Mouse (Mus musculus): ENCODE results near the gene Golgb1.
"Not testable (repeated sequence)": the region's sequence is repeated elsewhere in the genome, so short reads cannot be mapped to it uniquely, and the experiment has no call there.

The Golgb1 gene

DNA sequence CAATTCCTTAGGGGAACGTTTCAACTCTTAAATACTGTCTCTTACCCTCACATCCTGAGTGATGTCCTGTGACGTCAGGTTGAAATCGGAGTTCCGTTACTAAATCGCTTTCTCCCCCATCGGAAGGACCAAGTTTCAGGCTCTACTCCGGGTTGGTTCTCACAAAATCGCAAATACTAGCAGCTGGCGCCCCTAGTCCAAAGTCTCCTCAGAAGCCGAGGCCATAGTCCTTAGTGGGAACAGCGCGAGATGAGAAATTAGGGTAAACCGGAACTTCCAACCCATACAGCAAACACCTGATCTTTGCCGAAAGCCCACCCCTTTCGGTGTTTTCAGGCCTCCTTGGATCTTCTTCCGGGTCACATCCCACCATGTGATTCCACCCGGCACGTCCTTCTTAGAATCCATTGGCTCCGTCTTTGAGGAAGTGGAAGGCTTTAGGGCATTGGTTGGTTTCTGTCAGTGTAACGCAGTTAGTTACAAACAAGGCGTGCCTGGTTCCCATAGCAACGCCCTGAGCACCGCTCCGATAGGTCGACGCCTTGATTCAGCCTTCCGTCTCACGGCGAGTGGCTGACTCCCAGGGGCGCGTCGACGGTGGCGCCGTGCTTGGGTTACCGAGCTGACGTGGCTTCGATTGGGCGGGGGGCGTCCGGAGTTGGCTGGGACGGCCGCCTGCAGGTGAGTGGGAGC, at the start of gene Golgb1, which contains the start of gene Eaf2:
Golgb1 (plus strand) TSS at position 558 of the 693 bp plus-strand sequence.
Eaf2 (minus strand) TSS at position 421 of the 693 bp plus-strand sequence.
- peak; percentile 99 for DNase-seq (ENCODE audit: low read depth, low spot score)

DNA sequence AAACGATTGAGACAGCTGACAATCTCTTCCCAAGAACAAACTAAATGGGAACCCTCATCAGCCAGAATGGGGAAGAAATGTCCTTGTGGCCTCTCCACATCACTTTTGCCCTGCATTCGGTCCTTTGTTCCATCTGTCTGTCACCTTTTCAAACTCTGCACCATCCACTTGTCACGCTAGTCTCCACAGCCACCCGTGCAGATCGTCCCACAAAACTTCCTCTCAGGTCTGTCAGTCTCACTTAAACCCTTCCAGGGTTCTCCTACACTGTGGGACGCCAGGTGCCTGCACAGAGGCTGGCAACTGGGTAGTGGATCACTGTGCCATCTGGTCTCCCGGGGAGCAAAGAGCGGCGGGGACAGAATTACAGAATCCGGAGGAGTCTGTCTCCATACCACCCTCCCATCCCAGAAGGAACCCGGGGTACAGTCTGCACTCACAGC, 47.3 kb upstream of the Golgb1 start:
- no peak for DNase-seq (ENCODE audit: low read depth, low spot score)

GRCm38 (mm10) chr16:36828054-36828786, 46.7 kb upstream of the Golgb1 start, which contains the start of gene Iqcb1:
TSS of gene Iqcb1 (plus strand) at chr16:36828385.
- DNase-seq (ENCODE audit: low read depth, low spot score), result peak; percentile 92

DNA sequence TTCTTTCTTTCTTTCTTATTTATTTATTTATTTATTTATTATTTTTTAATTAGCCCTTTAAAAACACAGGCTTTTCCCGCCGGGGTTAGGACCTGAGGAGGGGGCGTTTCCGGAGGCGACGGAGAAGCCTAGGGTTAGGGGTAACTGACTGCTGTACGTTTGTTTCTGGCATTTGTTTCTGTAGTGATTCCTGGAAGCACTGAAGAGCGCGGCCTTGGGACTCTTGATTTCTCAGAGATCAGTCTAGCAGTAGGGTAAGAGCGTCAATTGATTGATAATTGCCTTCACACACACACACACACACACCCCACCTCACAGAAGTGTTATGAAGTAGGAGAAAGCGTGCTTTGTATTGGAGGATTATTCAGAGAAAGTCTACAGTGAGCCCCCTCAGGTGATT, 46.1 kb upstream of the Golgb1 start:
- no peak for DNase-seq (ENCODE audit: low read depth, low spot score)

- DNase-seq (ENCODE audit: low read depth, low spot score), result not testable (repeated sequence)
Observed at GRCm38 (mm10) chr16:36846894-36847293, 28.0 kb upstream of the Golgb1 start.

DNA sequence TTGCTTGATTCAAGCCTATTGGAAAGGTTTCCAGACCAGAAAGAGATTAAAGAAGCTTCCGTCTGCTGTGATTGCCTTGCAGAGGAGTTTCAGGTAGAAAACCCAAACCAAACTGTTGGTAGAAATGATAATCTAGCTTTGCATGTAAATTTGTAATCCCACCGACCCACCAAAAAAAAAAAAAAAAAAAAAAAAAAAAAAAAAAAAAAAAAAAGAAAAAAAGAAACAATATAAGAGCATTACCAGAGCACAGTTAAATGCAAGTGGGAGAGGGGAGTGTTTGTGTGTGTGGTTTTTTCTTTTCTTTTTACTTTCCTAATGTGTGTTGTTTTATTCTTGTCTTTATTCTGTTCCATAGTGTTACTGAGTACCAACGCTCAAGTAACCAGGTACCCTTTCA, 23.7 kb upstream of the Golgb1 start:
- no peak for DNase-seq (ENCODE audit: low read depth, low spot score)

- no peak for DNase-seq (ENCODE audit: low read depth, low spot score)
Observed at GRCm38 (mm10) chr16:36863585-36863984, 11.4 kb upstream of the Golgb1 start.

GRCm38 (mm10) chr16:36869442-36869841, 5.5 kb upstream of the Golgb1 start:
- no peak for DNase-seq (ENCODE audit: low read depth, low spot score)

- DNase-seq (ENCODE audit: low read depth, low spot score), result no peak
Observed at GRCm38 (mm10) chr16:36875276-36875851, 424 bp downstream of the Golgb1 start.

- DNase-seq (ENCODE audit: low read depth, low spot score), result peak; percentile 62
Observed at GRCm38 (mm10) chr16:36877316-36877715, 2.4 kb downstream of the Golgb1 start.

DNA sequence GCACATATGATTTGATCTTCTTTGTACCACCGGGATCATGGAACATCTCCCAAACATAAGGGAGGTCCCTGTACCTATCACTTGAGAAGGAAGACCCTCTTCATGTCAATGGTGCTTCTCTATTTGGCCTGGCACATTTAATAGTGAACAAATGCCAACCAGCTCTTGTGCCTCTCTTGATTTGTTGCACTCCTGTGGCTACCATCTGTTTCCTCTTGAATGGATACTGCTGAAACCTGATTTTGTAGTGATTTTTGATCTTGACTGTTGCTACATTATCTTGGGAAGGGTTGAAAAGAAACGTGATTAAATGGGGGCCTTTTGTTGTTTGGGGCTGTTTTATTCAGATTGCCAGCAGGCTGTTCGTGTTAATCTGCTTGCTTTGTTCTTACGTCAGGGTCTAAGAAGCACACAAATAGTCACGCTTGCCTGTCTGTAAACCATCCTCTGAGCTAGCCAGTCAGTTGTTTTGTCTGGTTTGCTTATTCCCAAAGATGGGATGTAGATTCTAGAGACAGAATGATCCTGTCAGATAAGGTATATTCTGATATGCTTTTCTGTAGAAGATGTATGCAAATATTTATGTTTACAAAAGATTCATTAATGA, 7.9 kb downstream of the Golgb1 start:
- no peak for DNase-seq (ENCODE audit: low read depth, low spot score)

DNA sequence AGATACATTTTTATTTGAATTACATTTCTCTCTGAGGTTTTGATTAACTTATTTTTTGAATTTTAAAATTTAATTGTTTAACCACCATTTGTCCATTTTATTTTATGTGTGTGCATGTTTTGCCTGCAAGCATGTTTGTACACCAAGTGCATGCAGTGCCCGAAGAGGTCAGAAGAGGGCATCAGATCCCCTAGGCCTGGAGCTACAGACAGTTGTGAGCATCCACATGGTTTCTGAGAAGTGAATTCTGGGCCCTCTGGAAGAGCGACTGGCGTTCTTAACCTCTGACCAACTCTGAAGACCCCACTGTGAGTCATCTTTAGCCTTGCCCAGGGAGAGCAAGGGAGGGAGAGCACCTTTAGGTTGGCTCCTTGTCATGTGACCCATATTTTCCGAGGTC, 9.9 kb downstream of the Golgb1 start:
- DNase-seq (ENCODE audit: low read depth, low spot score), result peak; percentile 77

- no peak for DNase-seq (ENCODE audit: low read depth, low spot score)
Observed at GRCm38 (mm10) chr16:36885912-36886311, 11.0 kb downstream of the Golgb1 start.

DNA sequence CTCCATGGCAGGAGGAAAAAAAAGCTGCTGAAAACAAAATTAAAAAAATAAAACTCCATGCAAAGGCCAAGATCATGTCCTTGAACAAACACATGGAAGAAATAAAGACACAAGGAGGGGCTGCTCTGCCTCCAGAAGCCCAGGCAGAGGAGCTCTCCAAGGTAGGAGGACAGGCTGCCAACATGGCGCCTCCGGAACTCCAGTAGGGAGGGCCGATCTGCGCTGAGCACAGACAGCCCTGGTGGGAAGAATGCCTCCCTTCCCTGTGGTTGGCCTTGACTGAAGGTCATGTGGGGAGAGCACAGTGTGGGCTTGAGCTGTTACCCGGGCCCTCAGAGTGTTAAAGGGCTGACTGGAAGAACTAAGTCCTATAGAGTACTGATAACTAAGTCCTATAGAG, 12.6 kb downstream of the Golgb1 start:
- DNase-seq (ENCODE audit: low read depth, low spot score), result no peak

DNA sequence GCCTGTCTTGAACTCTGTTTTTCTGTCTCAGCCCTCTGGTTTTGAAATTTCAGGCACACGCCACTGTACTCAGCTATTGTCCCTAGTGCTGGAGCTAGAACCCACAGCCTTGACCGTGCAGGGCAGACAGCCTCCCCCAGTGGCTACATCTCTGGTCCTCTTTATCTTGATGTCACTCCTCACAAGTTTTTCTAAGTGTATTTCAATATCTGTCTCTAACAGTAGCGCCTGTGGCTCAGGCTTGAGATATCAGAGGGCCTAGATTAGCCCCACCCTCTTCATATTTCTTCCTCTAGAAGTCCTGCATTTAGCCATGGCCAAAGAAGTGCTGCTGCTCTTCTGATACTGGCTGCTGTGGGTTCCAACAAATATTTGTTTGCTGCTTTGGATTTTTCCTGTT, 15.6 kb downstream of the Golgb1 start:
- DNase-seq (ENCODE audit: low read depth, low spot score), result no peak

- DNase-seq (ENCODE audit: low read depth, low spot score), result no peak
Observed at GRCm38 (mm10) chr16:36891415-36891814, 16.5 kb downstream of the Golgb1 start.

DNA sequence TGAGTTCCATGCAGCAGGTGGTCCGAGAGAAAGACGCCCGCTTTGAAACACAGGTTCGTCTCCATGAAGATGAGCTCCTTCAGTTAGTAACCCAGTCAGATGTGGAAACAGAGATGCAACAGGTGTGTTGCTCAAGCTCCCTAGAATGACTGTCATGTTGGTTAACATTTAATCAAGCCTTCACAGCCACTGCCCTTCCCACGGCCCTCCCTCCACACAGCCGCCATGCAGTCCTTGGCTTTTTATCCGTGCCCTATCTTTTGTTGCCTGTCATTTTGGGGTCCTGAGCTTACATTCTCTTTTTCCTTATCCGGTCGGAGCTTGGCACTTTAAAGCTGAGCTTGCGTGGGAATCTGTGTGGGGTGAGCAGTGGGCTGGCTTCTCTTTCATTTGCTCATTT, 18.4 kb downstream of the Golgb1 start:
- DNase-seq (ENCODE audit: low read depth, low spot score), result no peak

GRCm38 (mm10) chr16:36896712-36897111, 21.8 kb downstream of the Golgb1 start:
- no peak for DNase-seq (ENCODE audit: low read depth, low spot score)

- DNase-seq (ENCODE audit: low read depth, low spot score), result no peak
Observed at GRCm38 (mm10) chr16:36903156-36903555, 28.2 kb downstream of the Golgb1 start.

GRCm38 (mm10) chr16:36911909-36912308, 37.0 kb downstream of the Golgb1 start:
- peak; percentile 64 for DNase-seq (ENCODE audit: low read depth, low spot score)

GRCm38 (mm10) chr16:36912311-36912710, 37.4 kb downstream of the Golgb1 start:
- no peak for DNase-seq (ENCODE audit: low read depth, low spot score)

DNA sequence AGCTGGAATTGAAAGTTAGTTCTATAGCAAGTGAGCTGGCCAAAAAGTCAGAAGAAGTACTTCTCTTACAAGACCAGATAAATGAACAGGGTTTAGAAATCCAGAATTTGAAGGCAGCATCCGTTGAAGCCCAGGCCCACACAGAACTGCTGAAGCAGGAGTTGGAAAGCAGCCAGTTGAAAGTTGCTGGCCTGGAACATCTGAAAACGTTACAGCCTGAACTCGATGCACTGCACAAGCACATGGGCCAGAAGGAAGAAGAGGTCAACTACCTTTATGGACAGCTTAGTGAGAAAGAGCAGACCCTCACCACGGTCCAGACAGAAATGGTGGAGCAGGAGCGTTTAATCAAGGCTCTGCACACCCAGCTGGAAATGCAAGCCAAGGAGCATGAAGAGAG, 39.3 kb downstream of the Golgb1 start:
- no peak for DNase-seq (ENCODE audit: low read depth, low spot score)

All from A20 (cell line).